Mouse (Mus musculus): ENCODE data around the gene Lsm12.

Gene Lsm12

GRCm38 (mm10) chr11:102134516-102134915 is 50.6 kb downstream of the Lsm12 start:
- in situ Hi-C loops (cut with MboI, MseI) = no loop called here

- in situ Hi-C loops (cut with MboI, MseI) = no loop called here
Observed at GRCm38 (mm10) chr11:102117386-102117785, 67.7 kb downstream of the Lsm12 start.

- in situ Hi-C loops (cut with MboI, MseI) = no loop called here
Observed at GRCm38 (mm10) chr11:102116241-102116640, 68.9 kb downstream of the Lsm12 start.

All from T-helper 2 cell (primary cell).